Mouse (Mus musculus) ovary, postnatal 36 days (tissue): ENCODE measurements around the gene Olfr124.

Experiments used
- DNase-seq: peaks from one replicate; pipeline ENCODE4 v3.0.0; 2022; ENCODE audit warnings: low spot score, mixed read lengths

Gene Olfr124

DNA sequence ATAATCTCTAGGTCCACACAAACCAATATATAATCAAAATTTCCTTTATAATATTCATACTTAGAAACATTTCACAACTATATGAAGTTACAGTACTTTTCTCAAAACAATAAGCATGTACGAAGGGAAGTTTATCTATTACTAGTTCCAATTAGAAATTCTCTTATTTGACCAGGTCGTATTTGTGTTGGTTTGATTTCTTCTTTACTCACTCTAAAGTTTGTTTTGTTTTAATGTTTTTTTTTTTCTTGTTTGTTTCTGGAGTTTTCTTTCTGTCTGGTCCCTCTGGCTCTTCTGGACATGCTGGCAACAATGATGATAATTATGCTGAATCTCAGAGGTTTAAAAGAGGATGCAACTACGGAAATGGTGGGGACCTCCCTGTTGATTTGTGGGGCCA is at the start of gene Olfr124:
TSS of gene Olfr124 (plus strand) at position 301 of the 400 bp plus-strand sequence.
- no peak for DNase-seq

DNA sequence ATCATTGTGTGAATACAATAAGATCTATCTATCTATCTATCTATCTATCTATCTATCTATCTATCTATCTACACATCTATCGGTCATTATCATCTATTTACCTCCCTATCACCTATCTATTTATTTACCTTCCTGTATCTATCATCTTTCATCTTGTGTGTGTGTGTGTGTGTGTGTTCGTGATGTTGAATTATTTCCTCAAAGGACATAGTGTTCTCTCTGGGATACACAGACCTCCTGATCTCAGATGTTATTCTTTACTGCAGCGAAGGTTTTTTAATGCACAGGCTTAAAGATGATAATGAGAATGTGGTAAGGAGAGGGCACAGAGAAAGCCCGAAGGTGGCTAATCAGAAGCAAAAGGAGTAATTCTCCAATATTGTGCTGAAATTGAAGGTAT is 31.4 kb upstream of the Olfr124 start, which contains the start of gene Olfr122:
TSS of gene Olfr122 (plus strand) at position 301 of the 400 bp plus-strand sequence.
- no peak for DNase-seq

DNA sequence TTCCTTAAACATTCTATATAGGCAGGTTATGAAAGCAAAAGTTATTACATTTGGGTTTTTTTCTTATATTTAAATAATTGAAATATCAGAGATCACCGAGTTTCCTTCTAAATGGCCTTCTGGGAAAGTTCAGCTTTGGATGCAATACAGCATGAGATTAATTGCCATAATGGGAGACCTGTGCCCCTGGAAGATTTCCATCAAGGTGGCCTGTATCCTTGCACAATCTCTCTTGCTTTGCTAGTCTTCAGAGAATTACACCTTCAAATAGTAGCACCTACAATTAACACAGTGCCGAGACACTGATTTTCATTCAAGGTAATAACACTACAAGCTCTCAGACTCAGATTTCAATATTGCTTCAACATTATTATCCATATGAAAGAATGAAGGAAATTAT is 6.5 kb upstream of the Olfr124 start, which contains the start of gene Olfr123:
TSS of gene Olfr123 (plus strand) at position 301 of the 400 bp plus-strand sequence.
- DNase-seq: no peak

DNA sequence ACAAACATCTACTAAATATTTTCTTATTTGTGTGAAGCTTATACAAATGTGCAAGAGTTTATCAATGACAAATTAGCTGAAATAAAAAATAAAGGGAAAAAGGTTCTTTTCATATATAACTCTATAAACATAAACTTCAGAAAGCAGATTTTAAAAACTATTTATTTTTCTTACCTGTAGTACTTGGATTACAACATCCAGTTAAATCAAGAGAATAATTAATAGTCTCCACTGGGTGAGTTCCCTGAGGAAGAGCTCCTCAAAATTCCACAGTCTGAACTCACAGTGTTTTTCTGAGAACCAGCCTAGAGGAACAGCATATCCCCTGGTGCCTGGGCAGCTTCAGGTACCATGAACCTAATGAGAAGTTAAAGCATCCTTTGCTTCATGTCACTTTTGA is 33.0 kb downstream of the Olfr124 start, which contains the start of gene Olfr125:
TSS of gene Olfr125 (plus strand) at position 301 of the 400 bp plus-strand sequence.
- no peak for DNase-seq

DNA sequence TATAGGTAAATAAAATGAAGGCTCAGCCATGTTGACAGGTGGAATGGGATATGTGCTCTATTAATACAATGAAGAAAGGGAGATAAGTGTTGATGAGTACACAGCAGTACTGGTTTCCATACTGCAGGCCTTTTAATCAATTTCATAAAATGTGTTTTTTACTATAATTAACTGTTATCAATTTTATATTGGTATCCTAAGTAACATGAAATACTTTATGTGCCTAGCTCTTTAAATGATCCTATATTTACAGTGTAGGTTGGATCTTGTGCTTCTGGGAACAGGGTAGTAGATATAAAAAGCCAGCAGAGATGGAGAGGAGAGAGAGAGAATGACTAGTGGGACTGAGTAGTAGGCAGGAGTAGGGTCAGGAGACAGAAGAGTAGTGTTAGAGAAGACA is 47.5 kb downstream of the Olfr124 start, which contains the start of gene Olfr126:
TSS of gene Olfr126 (plus strand) at position 301 of the 400 bp plus-strand sequence.
- no peak for DNase-seq
